In the genomic region with DNA sequence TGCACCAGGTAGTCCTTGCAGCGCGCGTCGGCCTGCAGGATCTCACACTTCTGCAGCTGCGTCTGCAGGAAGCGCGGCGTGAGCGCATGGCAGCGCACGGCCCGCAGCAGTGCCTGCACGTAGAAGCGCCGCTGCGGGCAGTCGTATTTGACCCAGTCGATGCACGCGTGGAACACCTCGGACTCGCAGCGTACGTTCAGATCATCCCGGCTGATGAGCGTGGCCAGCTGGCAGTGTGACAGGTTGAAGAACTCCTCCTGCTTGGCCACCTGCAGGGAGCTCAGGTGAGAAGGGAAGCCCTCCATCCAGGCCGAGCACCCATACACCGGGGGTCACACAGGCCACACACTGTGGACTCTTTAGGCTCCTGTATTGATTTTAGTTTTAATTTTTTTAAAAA, we compare ENCODE assay signal across 15 mouse cellular contexts. TPM values are rescaled to one million over a fixed set of nuclear protein-coding genes. Genes with fewer than 3 reads are reported as not detected.
"Had no signal": no experiment of that assay in that cellular context is flagged by ENCODE, and none has a peak within 500 bp of the region (broad histone marks: within the 10 kb centered on the region; RNA-seq: fewer than 3 reads in every experiment).

No protein-coding gene starts in this region.

- DNase-seq: kidney, adult 2 months; kidney, postnatal 10 days; kidney, postnatal 36 days; layer of hippocampus, postnatal 36 days; liver, embryonic 13.5 days; lung, adult 2 months; lung, postnatal 14 days; lung, postnatal 4 days; thymus, adult 18-20 months; thymus, postnatal 14 days; thymus, postnatal 4 days had no signal

- H3K4me3 ChIP-seq: kidney, embryonic 15.5 days; left cerebral cortex, adult 2 months; liver, embryonic 13.5 days; midbrain, embryonic 10.5 days; midbrain, embryonic 13.5 days had no signal

- H3K27me3 ChIP-seq: kidney, embryonic 15.5 days; liver, embryonic 13.5 days; midbrain, embryonic 13.5 days had no signal

- H3K27ac ChIP-seq: kidney, embryonic 15.5 days; left cerebral cortex, adult 2 months; liver, embryonic 13.5 days; midbrain, embryonic 10.5 days; midbrain, embryonic 13.5 days had no signal

- ATAC-seq: midbrain, embryonic 13.5 days had no signal

RNA-seq across cellular contexts. Expression of a gene that starts 14.4 kb away (rescaled TPM):
- polyA plus RNA-seq: kidney, embryonic 15.5 days had no signal
